Mouse (Mus musculus) activated CD4-positive, CD25-positive, alpha-beta regulatory T cell, adult 4 months (primary cell): ENCODE data around the gene Gm20388. TPM values are rescaled to one million over a fixed set of nuclear protein-coding genes. Genes with fewer than 3 reads are reported as not detected.
A peak's percentile ranks its signal among the peaks of the same experiment; 100 is the strongest.
"Not testable (repeated sequence)": the region's sequence is repeated elsewhere in the genome, so short reads cannot be mapped to it uniquely, and the experiment has no call there.

ENCODE experiments used
- ATAC-seq: one replicate; pipeline ENCODE4 v1.8.0; 2017
- polyA plus RNA-seq, 2 experiments: library from polyadenylated mRNA; unstranded; fragments of 100-300 nt; shearing (Covaris generic); gene quantifications; one replicate each; pipeline ENCODE4 v1.2.1; 2017

Gm20388 gene
- polyA plus RNA-seq, 2 experiments from 2014 or later: 9.9 to 12.3 TPM

DNA sequence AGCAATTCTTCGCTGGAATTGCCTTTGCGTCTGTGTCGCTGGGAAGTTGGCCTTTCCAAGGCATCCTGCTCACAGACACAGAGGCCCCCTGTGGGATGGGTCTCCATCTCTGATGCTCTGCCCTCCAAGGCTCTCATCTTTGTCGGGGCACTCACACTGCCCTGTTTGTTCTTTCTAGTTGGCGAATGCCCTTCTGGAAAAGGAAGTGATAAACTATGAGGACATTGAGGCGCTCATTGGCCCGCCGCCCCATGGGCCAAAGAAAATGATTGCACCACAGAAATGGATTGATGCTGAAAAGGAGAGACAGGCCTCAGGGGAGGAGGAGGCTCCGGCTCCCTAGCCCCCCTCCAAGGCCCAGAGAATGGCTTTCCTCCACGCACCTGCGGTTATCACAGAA, 3186.6 kb downstream of the Gm20388 start:
- ATAC-seq: no peak

DNA sequence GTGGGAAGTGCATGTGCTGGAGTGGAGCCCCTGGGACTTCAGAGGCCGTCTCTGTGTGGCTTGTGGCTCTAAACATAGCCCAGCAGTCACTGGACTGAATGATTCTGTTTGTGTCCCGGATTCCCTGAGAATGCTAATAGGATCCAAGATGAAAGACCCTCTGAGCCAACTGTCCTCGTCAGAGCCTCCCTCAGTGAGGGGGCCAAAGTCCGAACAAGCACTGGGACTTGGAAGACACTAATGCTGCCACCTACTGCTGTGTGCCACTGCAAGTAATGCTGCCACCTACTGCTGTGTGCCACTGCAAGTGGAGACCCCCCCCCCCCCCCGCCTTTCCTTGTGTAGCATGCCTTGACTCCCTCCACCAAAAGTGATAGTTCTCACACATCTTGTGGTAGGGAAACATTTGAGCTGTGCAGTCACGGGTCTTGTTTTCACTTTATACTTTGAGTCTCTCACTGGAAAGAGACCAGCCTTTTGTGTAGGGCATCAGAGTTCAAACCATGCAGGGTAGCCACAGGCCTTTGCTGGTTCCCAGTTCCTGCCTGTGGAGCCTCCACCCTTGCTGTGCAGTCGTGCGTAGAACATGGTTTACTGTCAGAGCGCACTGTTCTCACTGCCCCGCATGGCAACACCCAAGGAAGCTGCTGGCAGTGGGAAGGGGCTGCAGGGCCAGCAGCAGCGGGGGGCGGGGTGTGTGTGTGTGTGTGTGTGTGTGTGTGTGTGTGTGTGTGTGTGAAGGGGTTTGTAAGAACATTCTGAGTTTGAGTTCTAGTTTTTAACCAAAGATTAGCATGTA, 3187.3 kb downstream of the Gm20388 start:
- no peak for ATAC-seq

DNA sequence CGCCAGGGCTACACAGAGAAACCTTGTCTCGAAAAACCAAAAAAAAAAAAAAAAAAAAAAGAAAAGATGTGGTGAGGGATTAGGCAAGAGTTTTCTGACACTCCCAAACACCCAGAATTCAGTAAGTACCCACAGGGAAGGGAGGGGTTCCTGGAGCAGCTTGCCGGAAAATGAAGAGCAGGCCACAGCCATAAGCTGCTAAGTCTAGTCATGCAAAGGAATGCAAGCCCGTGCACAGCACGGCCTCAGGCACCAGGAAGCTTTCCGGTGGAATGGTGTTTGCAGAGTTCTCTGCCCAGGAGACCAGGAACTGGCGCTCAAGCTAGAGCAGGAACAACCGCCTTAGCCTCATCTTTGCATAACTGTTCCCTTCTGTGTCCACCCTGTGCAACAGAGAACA, 3189.6 kb downstream of the Gm20388 start:
- ATAC-seq: no peak

- ATAC-seq: no peak
Observed at GRCm38 (mm10) chr8:123101244-123101643, 3190.6 kb downstream of the Gm20388 start.

DNA sequence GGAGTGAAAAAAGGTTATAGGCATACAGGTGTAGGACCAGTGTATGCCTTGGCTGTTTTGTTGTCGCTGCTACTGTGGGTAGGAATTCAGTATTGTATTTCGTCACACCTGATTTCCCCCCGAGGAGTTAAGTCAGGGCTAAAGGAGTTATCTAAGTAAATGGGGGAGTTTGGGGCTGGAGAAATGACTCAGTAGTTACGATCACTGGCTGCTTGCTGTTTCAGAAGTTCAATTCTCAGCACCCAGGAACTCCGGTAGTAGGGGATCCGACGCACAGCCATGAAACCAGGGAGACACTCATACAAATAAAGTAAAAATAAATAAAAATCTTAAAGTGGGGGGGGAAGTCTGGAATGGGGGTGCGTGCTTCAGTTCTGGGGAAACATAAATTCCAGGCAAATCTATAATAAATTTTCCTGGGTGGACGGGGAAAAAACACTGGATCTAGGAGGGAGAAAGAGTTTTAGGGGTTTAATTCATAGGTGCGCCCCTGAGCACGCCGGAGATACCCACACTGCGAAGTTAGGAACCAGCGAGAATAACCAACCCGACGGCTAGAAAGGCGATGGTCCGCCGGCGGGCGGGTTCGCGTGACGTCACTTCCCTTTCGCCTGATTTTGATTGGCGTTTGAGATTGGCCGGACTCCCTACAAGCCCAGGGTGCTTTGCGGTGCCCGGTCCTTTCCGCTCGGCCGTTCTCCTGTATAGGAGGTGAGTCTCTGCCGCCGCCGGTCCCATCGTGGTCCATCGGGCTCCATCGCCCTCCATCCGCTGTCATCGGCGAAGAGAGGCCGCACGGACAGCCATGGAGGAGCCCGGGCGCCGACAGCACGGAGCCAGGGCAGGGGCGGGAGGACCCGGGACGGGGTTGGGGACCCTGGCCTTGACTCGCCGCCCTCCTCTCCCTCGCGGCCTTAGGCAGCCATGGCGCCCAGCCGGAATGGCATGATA, 3191.4 kb downstream of the Gm20388 start, which contains the start of gene Rpl13:
Rpl13 (plus strand) TSS at position 616 of the 951 bp plus-strand sequence.
- ATAC-seq: peak; percentile 69

DNA sequence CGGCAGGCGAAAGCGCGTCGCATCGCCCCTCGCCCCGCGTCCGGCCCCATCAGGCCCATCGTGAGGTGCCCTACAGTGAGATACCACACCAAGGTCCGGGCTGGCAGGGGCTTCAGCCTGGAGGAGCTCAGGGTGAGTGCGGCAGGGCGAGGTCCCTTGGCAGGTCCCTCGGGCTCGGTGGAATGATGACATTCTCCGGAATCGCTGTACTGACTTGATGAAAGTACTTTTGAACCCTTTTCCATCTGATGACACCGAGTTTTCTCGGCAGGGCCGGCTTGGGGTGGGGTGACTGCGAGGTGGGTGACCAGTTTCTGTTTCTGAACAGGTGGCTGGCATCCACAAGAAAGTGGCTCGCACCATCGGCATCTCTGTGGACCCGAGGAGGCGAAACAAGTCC, 3192.2 kb downstream of the Gm20388 start:
- not testable (repeated sequence) for ATAC-seq

DNA sequence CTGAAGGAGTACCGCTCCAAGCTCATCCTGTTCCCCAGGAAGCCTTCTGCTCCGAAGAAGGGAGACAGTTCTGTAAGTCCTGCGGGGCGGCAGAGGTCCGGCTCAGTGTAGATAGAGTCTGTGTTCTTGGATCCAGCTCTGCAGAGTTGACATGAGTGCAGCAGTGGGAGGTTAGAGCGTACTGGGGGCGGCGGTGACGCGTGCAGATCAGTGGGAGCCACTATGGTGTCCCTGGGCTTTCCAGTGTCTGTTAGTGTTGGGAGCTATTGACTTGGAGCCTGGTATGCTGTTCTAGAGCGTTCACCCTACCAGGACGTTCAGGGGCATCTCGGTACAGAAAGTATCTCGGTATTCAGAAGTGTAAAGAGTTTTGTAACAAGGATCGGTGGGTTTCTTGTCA, 3192.6 kb downstream of the Gm20388 start:
- ATAC-seq: no peak

- ATAC-seq: no peak
Observed at GRCm38 (mm10) chr8:123104046-123104767, 3193.6 kb downstream of the Gm20388 start.

DNA sequence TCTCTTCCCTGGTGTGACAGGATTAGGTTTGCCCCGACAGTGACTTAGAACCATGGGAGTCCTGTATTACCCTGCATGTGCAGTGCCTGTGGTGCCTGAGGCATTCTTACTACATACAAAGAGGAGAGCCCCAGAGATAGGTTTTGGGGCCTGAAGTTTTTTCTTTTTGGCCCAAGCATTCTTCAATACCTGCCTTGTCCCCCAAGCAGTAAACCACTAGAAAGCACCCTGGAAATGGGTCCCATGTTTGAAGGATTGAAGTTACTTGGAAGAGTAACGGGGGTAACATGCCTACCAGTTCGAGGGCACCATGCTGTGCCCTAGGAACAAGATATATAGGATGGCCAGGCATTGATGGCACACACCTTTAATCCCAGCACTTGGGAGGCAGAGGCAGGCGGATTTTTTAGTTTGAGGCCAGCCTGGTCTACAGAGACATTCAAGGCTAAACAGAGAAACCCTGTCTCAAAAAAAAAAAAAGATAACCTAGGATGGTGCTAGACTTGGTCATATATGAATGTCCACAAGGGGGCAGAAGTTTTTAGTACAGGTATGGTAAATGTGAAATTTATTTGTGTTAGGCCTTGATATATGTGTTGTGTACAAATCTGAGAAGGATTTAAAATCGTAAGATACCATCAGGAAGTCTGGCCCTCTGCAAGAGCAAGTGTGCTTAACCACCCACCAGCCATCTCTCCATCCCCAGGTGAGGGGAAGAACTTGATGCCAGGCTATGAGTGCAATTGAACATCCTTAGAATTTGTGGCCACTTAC, 3195.1 kb downstream of the Gm20388 start:
- ATAC-seq: no peak

DNA sequence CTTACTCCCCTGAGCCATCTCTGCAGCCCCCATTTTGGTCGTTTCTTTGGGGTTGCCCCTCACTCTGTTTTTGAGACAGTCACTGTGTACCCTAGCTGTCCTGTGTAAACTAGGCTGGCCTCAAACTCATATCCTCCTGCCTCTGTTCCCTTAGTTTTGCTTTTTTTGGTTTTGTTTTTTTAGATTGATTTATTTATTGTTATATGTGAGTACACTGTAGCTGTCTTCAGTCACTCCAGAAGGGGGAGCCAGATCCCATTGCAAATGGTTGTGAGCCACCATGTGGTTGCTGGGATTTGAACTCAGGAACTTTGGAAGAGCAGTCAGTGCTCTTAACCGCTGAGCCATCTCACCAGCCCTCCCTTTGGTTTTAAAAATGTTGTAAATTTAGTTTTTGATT, 3195.9 kb downstream of the Gm20388 start:
- no peak for ATAC-seq

- no peak for ATAC-seq
Observed at GRCm38 (mm10) chr8:123108010-123108409, 3197.4 kb downstream of the Gm20388 start.

DNA sequence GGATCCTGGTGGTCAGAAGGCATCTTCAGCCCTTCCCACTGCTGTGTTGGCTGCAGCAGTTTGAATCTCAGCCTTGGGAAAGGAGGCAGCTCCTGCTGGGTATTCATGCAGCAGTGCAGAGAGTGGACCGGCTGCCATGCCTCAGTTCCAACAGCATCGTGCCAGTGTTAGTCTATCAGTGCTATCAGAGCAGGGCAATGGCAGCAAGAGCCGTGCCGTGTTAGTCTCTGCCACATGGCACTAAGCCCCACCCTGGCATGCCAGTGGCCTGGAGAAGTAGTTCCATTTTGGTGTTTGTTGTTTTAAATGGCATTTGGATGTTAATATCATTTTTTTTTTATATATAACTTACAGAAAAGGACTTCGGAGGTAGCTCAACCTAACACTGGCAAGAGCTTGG, 3198.3 kb downstream of the Gm20388 start:
- no peak for ATAC-seq

GRCm38 (mm10) chr8:123110649-123111048, 3200.0 kb downstream of the Gm20388 start:
- peak; percentile 67 for ATAC-seq

GRCm38 (mm10) chr8:123112892-123113291, 3202.3 kb downstream of the Gm20388 start:
- ATAC-seq: no peak

- peak; percentile 59 for ATAC-seq
Observed at GRCm38 (mm10) chr8:123113908-123114469, 3203.3 kb downstream of the Gm20388 start.

GRCm38 (mm10) chr8:123114644-123115043, 3204.0 kb downstream of the Gm20388 start:
- ATAC-seq: no peak

GRCm38 (mm10) chr8:123117127-123117731, 3206.6 kb downstream of the Gm20388 start, which contains the start of gene Cpne7:
TSS of gene Cpne7 (plus strand) at chr8:123117374.
- ATAC-seq: no peak

DNA sequence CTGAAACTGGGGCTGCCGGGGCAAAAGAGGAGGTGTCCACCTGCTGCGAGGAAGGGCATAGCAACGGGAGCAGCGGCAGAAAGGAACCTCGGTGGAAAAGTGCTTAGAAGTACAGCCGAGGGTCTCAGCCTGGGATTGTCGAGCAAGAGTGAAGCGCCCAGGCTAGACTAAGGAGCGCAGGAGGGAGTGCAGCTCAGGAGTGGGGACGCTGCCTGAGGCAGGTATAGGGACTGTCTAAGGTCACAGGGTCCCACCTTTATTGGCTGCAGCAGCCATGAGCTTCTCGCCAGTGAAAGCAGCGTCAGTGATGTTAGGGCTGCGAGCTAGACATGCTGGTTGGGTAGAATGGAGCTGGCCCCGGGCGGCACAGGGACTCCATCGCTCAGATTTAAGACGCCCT, 3207.1 kb downstream of the Gm20388 start:
- no peak for ATAC-seq

DNA sequence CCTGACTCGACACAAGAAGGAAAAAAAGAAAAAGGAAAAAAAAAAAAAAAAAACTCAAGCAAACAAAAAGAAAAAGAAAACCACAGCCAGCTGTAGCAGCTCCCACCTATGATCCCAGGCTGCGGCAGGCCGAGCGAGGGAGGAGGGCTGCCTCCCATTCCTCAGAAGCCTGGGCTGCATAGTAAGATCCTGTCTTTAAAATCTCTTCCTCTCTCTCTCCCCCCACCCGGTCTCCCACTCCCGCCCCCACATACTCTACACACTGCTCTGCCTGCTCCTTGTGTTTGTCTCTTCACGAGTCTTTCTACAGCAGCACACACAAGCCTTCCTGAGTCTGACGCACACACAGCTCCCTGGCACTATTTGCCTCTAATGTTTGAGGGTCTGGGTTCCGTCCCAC, 3211.4 kb downstream of the Gm20388 start:
- no peak for ATAC-seq

DNA sequence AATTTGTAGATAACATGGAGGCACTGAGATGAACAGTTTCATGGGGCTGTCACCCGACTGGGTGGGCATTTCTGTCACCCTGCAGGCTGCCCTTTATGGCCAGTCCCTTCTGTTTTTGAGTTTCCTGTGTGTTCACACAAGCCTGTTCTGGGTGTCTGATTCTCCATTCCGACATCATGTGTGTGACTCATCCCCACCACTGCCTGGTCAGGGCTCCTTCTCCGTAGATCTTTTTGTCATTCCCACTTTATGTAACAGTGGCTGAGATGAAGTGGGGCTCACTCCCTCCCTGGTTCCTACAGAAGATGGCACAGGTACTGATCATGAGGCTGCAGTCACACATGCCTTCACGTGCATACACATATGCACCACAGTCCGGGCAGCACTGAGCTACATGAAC, 3212.0 kb downstream of the Gm20388 start:
- ATAC-seq: no peak

DNA sequence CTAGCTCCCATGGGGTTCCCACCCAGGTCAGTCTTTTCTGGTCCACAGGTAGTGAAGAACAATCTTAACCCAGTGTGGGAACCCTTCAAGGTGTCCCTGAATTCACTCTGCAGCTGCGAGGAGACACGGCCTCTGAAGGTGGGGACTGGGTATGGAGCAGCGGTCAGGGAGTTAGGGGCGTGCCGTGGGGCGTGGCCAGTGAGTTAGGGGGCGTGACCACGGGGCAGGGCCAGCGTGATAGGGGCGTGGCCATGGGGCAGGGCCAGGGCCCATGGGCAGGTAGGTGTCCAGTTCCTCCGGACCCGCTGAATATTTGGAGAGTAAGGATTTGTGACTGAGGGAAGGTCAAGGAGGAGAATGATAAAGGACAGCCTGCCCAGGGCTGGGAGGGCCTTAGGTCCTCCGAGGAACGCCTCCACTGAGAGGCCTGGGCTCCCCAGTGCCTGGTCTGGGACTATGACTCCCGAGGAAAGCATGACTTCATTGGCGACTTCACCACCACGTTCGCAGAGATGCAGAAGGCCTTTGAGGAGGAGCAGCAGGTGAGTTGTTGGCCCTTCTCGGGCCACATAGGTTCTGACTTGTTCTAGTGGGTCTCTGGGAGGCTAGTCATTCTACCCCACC, 3215.7 kb downstream of the Gm20388 start:
- no peak for ATAC-seq
